ENCODE assay signal across 21 mouse cellular contexts in the genomic region with DNA sequence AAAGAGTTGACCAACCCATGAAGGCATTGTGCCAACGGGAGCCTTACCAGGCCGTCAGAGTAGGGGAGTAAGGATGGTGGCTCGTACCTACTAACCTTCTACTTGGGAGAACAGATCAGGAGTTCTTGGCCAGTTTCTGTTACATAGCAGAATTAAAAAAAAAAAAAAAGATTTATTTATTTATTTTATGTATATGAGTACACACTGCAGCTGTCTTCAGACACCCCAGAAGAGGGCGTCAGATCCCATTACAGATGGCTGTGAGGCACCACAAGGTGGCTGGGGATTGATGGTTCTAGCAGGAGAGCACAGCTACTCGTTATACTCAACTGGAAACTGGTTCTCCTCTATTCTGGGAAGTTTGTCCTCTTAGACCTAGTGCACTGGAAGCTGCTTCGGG. TPM values are rescaled to one million over a fixed set of nuclear protein-coding genes. Genes with fewer than 3 reads are reported as not detected.
DNase-seq lines count a peak whose midpoint lies in the region; ATAC-seq and TF ChIP-seq lines count a peak whose summit lies in the region.
"Had no signal": no experiment of that assay in that cellular context is flagged by ENCODE, and none has a peak within 500 bp of the region (broad histone marks: within the 10 kb centered on the region; RNA-seq: fewer than 3 reads in every experiment).

No protein-coding gene starts in this region.

- peak; percentile 46 for TF ChIP-seq CTCF in kidney, postnatal 0 days (IDR thresholded peaks at IDR 0.05; ENCODE audit: low read depth)
- TF ChIP-seq CTCF in midbrain, postnatal 0 days (IDR thresholded peaks at IDR 0.05): peak; percentile 31; the same call in 1 of the 2 replicates

- H3K4me3 ChIP-seq in embryonic facial prominence, embryonic 15.5 days (replicated peaks): no peak overlapping the region
- no peak overlapping the region for H3K4me3 ChIP-seq in embryonic facial prominence, embryonic 10.5 days
- H3K4me3 ChIP-seq in kidney, postnatal 0 days (replicated peaks; ENCODE audit: low read depth, low read length): no peak overlapping the region
- no peak overlapping the region for H3K4me3 ChIP-seq in kidney, embryonic 15.5 days (replicated peaks)
- H3K4me3 ChIP-seq in midbrain, postnatal 0 days (ENCODE audit: low read depth, low read length): no peak overlapping the region
- no peak overlapping the region for H3K4me3 ChIP-seq in midbrain, embryonic 11.5 days (ENCODE audit: low read depth, low read length)
- H3K4me3 ChIP-seq: forebrain, embryonic 10.5 days; hindbrain, embryonic 12.5 days; lung, embryonic 15.5 days; midbrain, embryonic 10.5 days had no signal

- no peak overlapping the region for H3K4me2 ChIP-seq in embryonic facial prominence, embryonic 15.5 days (replicated peaks)
- no peak overlapping the region for H3K4me2 ChIP-seq in kidney, postnatal 0 days (ENCODE audit: low read length)
- no peak overlapping the region for H3K4me2 ChIP-seq in kidney, embryonic 15.5 days
- no peak overlapping the region for H3K4me2 ChIP-seq in midbrain, postnatal 0 days (ENCODE audit: low read depth, low read length, poor library complexity, severe bottlenecking)
- no peak overlapping the region for H3K4me2 ChIP-seq in midbrain, embryonic 11.5 days
- H3K4me2 ChIP-seq: hindbrain, embryonic 12.5 days; lung, embryonic 15.5 days had no signal

- H3K27ac ChIP-seq in embryonic facial prominence, embryonic 15.5 days (replicated peaks): peak overlapping the region; percentile 71; the same call in 1 of the 2 replicates
- no peak overlapping the region for H3K27ac ChIP-seq in embryonic facial prominence, embryonic 10.5 days (replicated peaks)
- H3K27ac ChIP-seq in kidney, postnatal 0 days: no peak overlapping the region
- H3K27ac ChIP-seq in kidney, embryonic 15.5 days: no peak overlapping the region
- H3K27ac ChIP-seq in midbrain, postnatal 0 days (ENCODE audit: low read depth, low read length): no peak overlapping the region
- no peak overlapping the region for H3K27ac ChIP-seq in midbrain, embryonic 11.5 days (ENCODE audit: low read depth, low read length)
- H3K27ac ChIP-seq: forebrain, embryonic 10.5 days; hindbrain, embryonic 12.5 days; macrophage; midbrain, embryonic 10.5 days had no signal

- H3K27me3 ChIP-seq in embryonic facial prominence, embryonic 15.5 days: 0 out of 2 replicates have a peak, but pooled peaks cover under 1% of the 10 kb centered on the region
- H3K27me3 ChIP-seq in embryonic facial prominence, embryonic 10.5 days (replicated peaks; ENCODE audit: low read depth, poor library complexity, severe bottlenecking): peaks cover 2% of the 10 kb centered on the region
- no peaks in the 10 kb centered on the region for H3K27me3 ChIP-seq in kidney, postnatal 0 days (ENCODE audit: insufficient read depth, low read length)
- peaks cover 4% of the 10 kb centered on the region for H3K27me3 ChIP-seq in kidney, embryonic 15.5 days
- no peaks in the 10 kb centered on the region for H3K27me3 ChIP-seq in midbrain, postnatal 0 days (ENCODE audit: insufficient read depth, low read length)
- H3K27me3 ChIP-seq in midbrain, embryonic 11.5 days (ENCODE audit: control insufficient read depth, insufficient read depth, low read length): no peaks in the 10 kb centered on the region

- peaks cover 19% of the 10 kb centered on the region for H3K36me3 ChIP-seq in embryonic facial prominence, embryonic 15.5 days
- peaks cover 15% of the 10 kb centered on the region for H3K36me3 ChIP-seq in embryonic facial prominence, embryonic 10.5 days (replicated peaks)
- peaks cover 15% of the 10 kb centered on the region for H3K36me3 ChIP-seq in kidney, postnatal 0 days (ENCODE audit: insufficient read depth, low read length)
- peaks cover 22% of the 10 kb centered on the region for H3K36me3 ChIP-seq in kidney, embryonic 15.5 days
- H3K36me3 ChIP-seq in midbrain, postnatal 0 days (ENCODE audit: insufficient read depth, low read length): peaks cover 24% of the 10 kb centered on the region
- H3K36me3 ChIP-seq in midbrain, embryonic 11.5 days (ENCODE audit: control insufficient read depth, insufficient read depth, low read length): no peaks in the 10 kb centered on the region

- no peak for ATAC-seq in embryonic facial prominence, embryonic 15.5 days (ENCODE audit: insufficient number of reproducible peaks, low FRiP score, low TSS enrichment, low read depth)
- no peak for ATAC-seq in kidney, postnatal 0 days (replicated peaks; ENCODE audit: low FRiP score, low read depth)
- no peak for ATAC-seq in kidney, embryonic 15.5 days (replicated peaks; ENCODE audit: low FRiP score)
- ATAC-seq in midbrain, postnatal 0 days (ENCODE audit: low FRiP score): no peak
- no peak for ATAC-seq in midbrain, embryonic 11.5 days (ENCODE audit: low FRiP score)
- ATAC-seq: CD4-positive, CD25-positive, alpha-beta regulatory T cell, adult 4 months had no signal

- H3K4me1 ChIP-seq in embryonic facial prominence, embryonic 15.5 days: peaks cover 10% of the 10 kb centered on the region; the same call in 1 of the 2 replicates
- peaks cover 26% of the 10 kb centered on the region for H3K4me1 ChIP-seq in embryonic facial prominence, embryonic 10.5 days
- 0 out of 2 replicates have a peak, but pooled peaks cover 4% of the 10 kb centered on the region for H3K4me1 ChIP-seq in kidney, postnatal 0 days (replicated peaks; ENCODE audit: insufficient read depth, low read length)
- 0 out of 2 replicates have a peak, but pooled peaks cover 5% of the 10 kb centered on the region for H3K4me1 ChIP-seq in kidney, embryonic 15.5 days
- no peaks in the 10 kb centered on the region for H3K4me1 ChIP-seq in midbrain, postnatal 0 days (ENCODE audit: insufficient read depth, low read length)
- no peaks in the 10 kb centered on the region for H3K4me1 ChIP-seq in midbrain, embryonic 11.5 days (ENCODE audit: control insufficient read depth, insufficient read depth, low read length)
- H3K4me1 ChIP-seq: hindbrain, embryonic 12.5 days had no signal

- no peaks in the 10 kb centered on the region for H3K9me3 ChIP-seq in embryonic facial prominence, embryonic 15.5 days (replicated peaks)
- no peaks in the 10 kb centered on the region for H3K9me3 ChIP-seq in embryonic facial prominence, embryonic 10.5 days
- no peaks in the 10 kb centered on the region for H3K9me3 ChIP-seq in kidney, postnatal 0 days (replicated peaks; ENCODE audit: low read length)
- no peaks in the 10 kb centered on the region for H3K9me3 ChIP-seq in kidney, embryonic 15.5 days (replicated peaks)
- no peaks in the 10 kb centered on the region for H3K9me3 ChIP-seq in midbrain, postnatal 0 days (ENCODE audit: low read length)
- H3K9me3 ChIP-seq in midbrain, embryonic 11.5 days (ENCODE audit: control insufficient read depth, low read length): no peaks in the 10 kb centered on the region
- H3K9me3 ChIP-seq: forebrain, embryonic 10.5 days; hindbrain, embryonic 12.5 days; lung, embryonic 15.5 days; midbrain, embryonic 10.5 days had no signal

- H3K9ac ChIP-seq in embryonic facial prominence, embryonic 15.5 days: no peak overlapping the region
- H3K9ac ChIP-seq in kidney, postnatal 0 days (ENCODE audit: low read depth, low read length): no peak overlapping the region
- H3K9ac ChIP-seq in kidney, embryonic 15.5 days: no peak overlapping the region
- no peak overlapping the region for H3K9ac ChIP-seq in midbrain, postnatal 0 days (replicated peaks; ENCODE audit: low read length, poor library complexity, severe bottlenecking)
- H3K9ac ChIP-seq in midbrain, embryonic 11.5 days (ENCODE audit: low read length): no peak overlapping the region
- H3K9ac ChIP-seq: hindbrain, embryonic 12.5 days; lung, embryonic 15.5 days had no signal

- no peak for DNase-seq in embryonic facial prominence, embryonic 10.5 days (ENCODE audit: low spot score)
- no peak for DNase-seq in kidney, postnatal 0 days (ENCODE audit: low spot score)
- no peak for DNase-seq in midbrain, postnatal 0 days (ENCODE audit: low spot score)
- DNase-seq in midbrain, embryonic 11.5 days (ENCODE audit: low spot score, missing footprints): no peak
- DNase-seq in right cerebral cortex, postnatal 10 days (ENCODE audit: low spot score in 2 of 2): no peak
- DNase-seq in urinary bladder, postnatal 36 days (ENCODE audit: low spot score in 2 of 2): no peak
- DNase-seq: adrenal gland, adult 8-10 months; gastrocnemius, postnatal 25 days; kidney, adult 9 months; liver; retina, postnatal 1 day; right cerebral cortex, postnatal 4 days had no signal

- 74% methylated on average over 6 of the region's 6 CpGs for WGBS in embryonic facial prominence, embryonic 15.5 days
- 75% methylated on average over 6 of the region's 6 CpGs for WGBS in embryonic facial prominence, embryonic 10.5 days
- WGBS in kidney, postnatal 0 days: 73% methylated on average over 6 of the region's 6 CpGs
- 77% methylated on average over 6 of the region's 6 CpGs for WGBS in kidney, embryonic 15.5 days
- 71% methylated on average over 6 of the region's 6 CpGs for WGBS in midbrain, postnatal 0 days
- WGBS in midbrain, embryonic 11.5 days: 72% methylated on average over 6 of the region's 6 CpGs

RNA-seq across cellular contexts. Expression of gene Slc4a11, which starts 7.9 kb away (rescaled TPM):
- polyA plus RNA-seq in embryonic facial prominence, embryonic 15.5 days (2015; fragmentation: Nextera tagmentation; extraction: Ambion mirVana): 4.7 and 5.4 TPM in 2 replicates
- polyA plus RNA-seq in embryonic facial prominence, embryonic 10.5 days (2016; fragmentation: Nextera tagmentation; extraction: Ambion mirVana): 0.53 and 0.69 TPM in 2 replicates
- polyA plus RNA-seq in kidney, postnatal 0 days (2015; fragmentation: Nextera tagmentation; extraction: Ambion mirVana): 7.6 and 8.3 TPM in 2 replicates
- polyA plus RNA-seq in kidney, embryonic 15.5 days (2015; fragmentation: Nextera tagmentation; extraction: Ambion mirVana): 2.4 TPM in 2 replicates
- total RNA-seq in midbrain, postnatal 0 days (2014; rRNA removed): 0.16 and 0.33 TPM in 2 replicates
- polyA plus RNA-seq in midbrain, postnatal 0 days (2015; fragmentation: Nextera tagmentation; extraction: Ambion mirVana): 0.42 and 0.56 TPM in 2 replicates
- 0.40 and 0.42 TPM in 2 replicates for polyA plus RNA-seq in midbrain, embryonic 11.5 days (2014; fragmentation: Nextera tagmentation; extraction: Ambion mirVana)
- total RNA-seq: monocyte, adult 5-6 weeks had no signal

RNA-seq across cellular contexts. Expression of gene Itpa, which starts 37.8 kb away (rescaled TPM):
- polyA plus RNA-seq in embryonic facial prominence, embryonic 15.5 days (2015; fragmentation: Nextera tagmentation; extraction: Ambion mirVana): 96.6 and 101 TPM in 2 replicates
- polyA plus RNA-seq in embryonic facial prominence, embryonic 10.5 days (2016; fragmentation: Nextera tagmentation; extraction: Ambion mirVana): 144 and 150 TPM in 2 replicates
- 98.8 and 99.2 TPM in 2 replicates for polyA plus RNA-seq in kidney, postnatal 0 days (2015; fragmentation: Nextera tagmentation; extraction: Ambion mirVana)
- 118 and 120 TPM in 2 replicates for polyA plus RNA-seq in kidney, embryonic 15.5 days (2015; fragmentation: Nextera tagmentation; extraction: Ambion mirVana)
- 140 and 160 TPM in 2 replicates for total RNA-seq in midbrain, postnatal 0 days (2014; rRNA removed)
- polyA plus RNA-seq in midbrain, postnatal 0 days (2015; fragmentation: Nextera tagmentation; extraction: Ambion mirVana): 126 and 130 TPM in 2 replicates
- 144 and 156 TPM in 2 replicates for polyA plus RNA-seq in midbrain, embryonic 11.5 days (2014; fragmentation: Nextera tagmentation; extraction: Ambion mirVana)

RNA-seq across cellular contexts. Expression of gene Ddrgk1, which starts 40.7 kb away (rescaled TPM):
- polyA plus RNA-seq in embryonic facial prominence, embryonic 15.5 days (2015; fragmentation: Nextera tagmentation; extraction: Ambion mirVana): 76.8 and 77.8 TPM in 2 replicates
- 48.2 and 48.3 TPM in 2 replicates for polyA plus RNA-seq in embryonic facial prominence, embryonic 10.5 days (2016; fragmentation: Nextera tagmentation; extraction: Ambion mirVana)
- polyA plus RNA-seq in kidney, postnatal 0 days (2015; fragmentation: Nextera tagmentation; extraction: Ambion mirVana): 89.6 and 96.6 TPM in 2 replicates
- polyA plus RNA-seq in kidney, embryonic 15.5 days (2015; fragmentation: Nextera tagmentation; extraction: Ambion mirVana): 64.7 and 76.8 TPM in 2 replicates
- total RNA-seq in midbrain, postnatal 0 days (2014; rRNA removed): 24.4 and 36.0 TPM in 2 replicates
- 88.6 and 90.4 TPM in 2 replicates for polyA plus RNA-seq in midbrain, postnatal 0 days (2015; fragmentation: Nextera tagmentation; extraction: Ambion mirVana)
- 37.6 and 46.7 TPM in 2 replicates for polyA plus RNA-seq in midbrain, embryonic 11.5 days (2014; fragmentation: Nextera tagmentation; extraction: Ambion mirVana)
